Mouse (Mus musculus) lung, postnatal 0 days (tissue): ENCODE data around the gene Vat1l.

Source experiments
- CTCF ChIP-seq: IDR thresholded peaks from 2 replicates; pipeline ENCODE4 v1.5.1; 2016; ENCODE audit warnings: antibody characterized with exemption, mild to moderate bottlenecking
- EP300 ChIP-seq: IDR thresholded peaks from 2 replicates; pipeline ENCODE4 v1.6.1; 2016; ENCODE audit warnings: antibody characterized with exemption, mild to moderate bottlenecking, control low read depth

- TF ChIP-seq CTCF (no peak), EP300 (no peak)
Observed at GRCm38 (mm10) chr8:114351643-114352427, 146.4 kb downstream of the Vat1l start.
